Mouse (Mus musculus): ENCODE measurements around the gene Meox1. TPM values are rescaled to one million over a fixed set of nuclear protein-coding genes. Genes with fewer than 3 reads are reported as not detected.

Meox1 gene
- polyA plus RNA-seq, 1 experiment = 1.8 TPM

DNA sequence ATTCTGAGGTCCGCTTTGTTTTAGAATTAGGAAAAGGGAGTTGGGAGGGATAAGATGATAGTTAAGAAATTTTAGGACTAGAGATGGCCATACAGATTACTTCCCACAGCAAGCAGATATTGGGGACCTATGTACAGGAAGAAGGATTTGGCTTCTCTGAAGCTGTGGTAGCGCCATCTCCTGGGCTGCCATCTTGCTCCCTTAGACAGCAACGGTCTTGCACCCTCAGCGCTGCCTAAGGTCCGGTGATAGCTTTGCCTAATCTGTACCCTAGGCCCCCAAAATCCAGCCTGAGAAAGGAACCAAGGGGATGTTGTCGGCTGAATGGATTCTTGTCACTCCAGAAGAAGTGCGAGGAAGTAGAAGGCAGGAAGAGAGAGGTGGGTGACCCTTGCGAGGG is 19.4 kb upstream of the Meox1 start:
- no peaks in the 10 kb centered on the region for H3K27me3 ChIP-seq (ENCODE audit: control insufficient read depth, insufficient read depth, low read length)
- H3K4me1 ChIP-seq (ENCODE audit: control insufficient read depth, insufficient read depth, low read length) = no peaks in the 10 kb centered on the region
- no peak for DNase-seq
- no peak overlapping the region for H3K4me3 ChIP-seq (replicated peaks; ENCODE audit: insufficient read depth, low read depth, low read length)
- TF ChIP-seq CTCF (IDR thresholded peaks at IDR 0.05; ENCODE audit: borderline replicate concordance, insufficient read depth, low read depth, low read length) (no peak), POLR2A (IDR thresholded peaks at IDR 0.05; ENCODE audit: borderline replicate concordance, insufficient read depth, low read length) (no peak)
- no peak overlapping the region for H3K27ac ChIP-seq (ENCODE audit: insufficient read depth, low read length)
- WGBS = 72% methylated on average over 8 of the region's 8 CpGs

DNA sequence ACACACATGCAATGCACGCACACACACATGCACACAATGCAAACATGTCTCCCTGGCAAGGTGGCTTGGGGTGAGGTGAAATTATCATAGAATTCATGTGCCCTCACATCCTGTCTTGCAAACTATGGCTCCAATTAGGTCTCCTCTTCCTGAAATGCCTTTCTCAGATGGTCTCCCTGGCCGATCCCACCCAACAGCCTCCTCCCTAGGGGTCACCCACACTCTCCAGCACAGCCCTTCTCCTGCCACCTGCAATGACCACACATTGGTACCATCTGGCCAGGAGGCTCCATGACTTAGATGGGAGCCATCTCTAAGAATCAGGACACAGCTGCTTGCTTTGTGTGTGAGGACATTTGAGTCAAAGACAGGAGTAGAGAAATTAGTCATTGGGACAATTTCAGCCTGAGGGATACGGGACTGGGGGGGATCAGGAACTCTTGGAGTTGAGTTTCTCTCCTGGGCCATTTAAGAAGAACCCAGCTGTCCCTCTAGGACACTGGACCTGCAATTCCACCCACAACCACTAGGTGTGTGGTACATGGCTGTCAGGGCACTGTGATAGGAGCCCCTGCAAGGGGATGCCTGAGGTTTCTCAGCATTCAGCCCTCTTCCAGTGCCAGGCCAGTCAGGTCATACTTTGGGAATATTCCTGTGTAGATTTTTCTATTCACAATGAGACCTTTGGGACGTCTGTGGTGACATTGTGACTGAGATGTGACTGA is 17.8 kb upstream of the Meox1 start:
- TF ChIP-seq CTCF (IDR thresholded peaks at IDR 0.05; ENCODE audit: borderline replicate concordance, insufficient read depth, low read depth, low read length) = peak; percentile 54; the same call in 1 of the 2 replicates
- TF ChIP-seq POLR2A (IDR thresholded peaks at IDR 0.05; ENCODE audit: borderline replicate concordance, insufficient read depth, low read length) = no peak
- Histone ChIP-seq H3K4me1 (ENCODE audit: control insufficient read depth, insufficient read depth, low read length) (0 out of 2 replicates have a peak, but pooled peaks cover 3% of the 10 kb centered on the region), H3K4me3 (replicated peaks; ENCODE audit: insufficient read depth, low read depth, low read length) (no peak overlapping the region), H3K27ac (ENCODE audit: insufficient read depth, low read length) (no peak overlapping the region), H3K27me3 (ENCODE audit: control insufficient read depth, insufficient read depth, low read length) (no peaks in the 10 kb centered on the region)
- 92% methylated on average over 4 of the region's 4 CpGs for WGBS
- peak in 1 of 2 experiments; percentile 32 for DNase-seq

DNA sequence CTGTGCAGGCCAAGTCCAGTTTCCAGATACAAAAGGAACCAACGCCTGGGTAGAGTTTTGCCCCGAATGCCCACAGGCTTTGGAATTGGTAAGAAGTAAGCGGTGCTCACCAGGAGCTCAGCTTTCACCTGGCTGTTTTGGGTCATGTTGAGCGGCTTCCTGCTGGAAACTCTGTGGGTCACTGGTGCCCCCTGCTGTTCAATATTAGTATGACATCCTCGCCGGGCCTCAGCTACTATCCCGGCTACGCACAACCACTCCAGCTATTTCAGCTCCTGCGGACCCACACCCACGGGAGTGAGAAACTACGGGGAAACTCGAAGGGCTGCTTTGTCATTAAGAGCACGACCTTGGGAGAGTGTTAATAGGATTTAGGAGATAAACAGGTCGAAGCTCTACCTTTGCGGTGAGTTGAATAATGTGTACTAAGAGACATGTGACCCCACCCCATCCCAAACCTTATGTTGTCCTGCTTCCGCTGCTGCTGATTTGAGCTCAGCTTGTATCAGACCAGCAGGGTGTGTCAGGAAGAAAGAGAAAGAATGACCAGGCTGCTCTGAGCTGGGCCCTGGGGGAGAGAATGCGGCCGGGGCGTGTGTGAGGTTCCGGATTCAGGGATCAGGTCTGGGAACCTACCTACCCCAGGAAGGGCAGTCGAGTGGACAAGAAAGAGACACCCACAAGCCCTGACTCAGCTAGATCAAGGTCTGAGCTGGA is 16.2 kb upstream of the Meox1 start:
- H3K4me3 ChIP-seq (replicated peaks; ENCODE audit: insufficient read depth, low read depth, low read length) = no peak overlapping the region
- 28% methylated on average over 21 of the region's 21 CpGs for WGBS
- no peaks in the 10 kb centered on the region for H3K27me3 ChIP-seq (ENCODE audit: control insufficient read depth, insufficient read depth, low read length)
- 0 out of 2 replicates have a peak, but pooled peaks cover 3% of the 10 kb centered on the region for H3K4me1 ChIP-seq (ENCODE audit: control insufficient read depth, insufficient read depth, low read length)
- TF ChIP-seq CTCF (IDR thresholded peaks at IDR 0.05; ENCODE audit: borderline replicate concordance, insufficient read depth, low read depth, low read length) = peak; percentile 91
- TF ChIP-seq POLR2A (IDR thresholded peaks at IDR 0.05; ENCODE audit: borderline replicate concordance, insufficient read depth, low read length) = no peak
- no peak overlapping the region for H3K27ac ChIP-seq (ENCODE audit: insufficient read depth, low read length)
- peak; percentile 79 to 90 for DNase-seq

DNA sequence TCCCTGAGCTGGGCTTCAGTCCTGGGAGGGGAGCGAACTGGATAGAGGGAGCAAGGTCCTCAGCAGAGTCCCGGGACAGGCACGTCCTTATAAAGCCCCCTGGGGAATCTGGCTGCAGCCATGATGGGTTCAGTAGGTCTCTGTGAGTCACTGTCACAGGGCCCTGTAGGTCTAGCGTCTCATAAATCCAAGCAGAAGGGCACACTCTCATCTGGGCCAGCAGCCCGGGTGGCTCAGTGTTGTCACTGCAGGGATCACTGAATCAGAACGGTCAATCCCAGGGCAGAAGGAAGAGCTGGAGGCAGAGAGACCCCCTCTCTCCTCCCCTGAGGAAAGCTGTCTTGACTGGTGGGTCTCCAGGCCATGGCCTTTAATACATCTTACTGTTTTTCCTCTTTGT is 14.6 kb upstream of the Meox1 start:
- no peak for DNase-seq
- Histone ChIP-seq H3K27me3 (ENCODE audit: control insufficient read depth, insufficient read depth, low read length) (no peaks in the 10 kb centered on the region), H3K4me1 (ENCODE audit: control insufficient read depth, insufficient read depth, low read length) (0 out of 2 replicates have a peak, but pooled peaks cover 3% of the 10 kb centered on the region), H3K4me3 (replicated peaks; ENCODE audit: insufficient read depth, low read depth, low read length) (no peak overlapping the region), H3K27ac (ENCODE audit: insufficient read depth, low read length) (no peak overlapping the region)
- TF ChIP-seq POLR2A (IDR thresholded peaks at IDR 0.05; ENCODE audit: borderline replicate concordance, insufficient read depth, low read length) (no peak), CTCF (IDR thresholded peaks at IDR 0.05; ENCODE audit: borderline replicate concordance, insufficient read depth, low read depth, low read length) (no peak)
- 54% methylated on average over 6 of the region's 6 CpGs for WGBS

DNA sequence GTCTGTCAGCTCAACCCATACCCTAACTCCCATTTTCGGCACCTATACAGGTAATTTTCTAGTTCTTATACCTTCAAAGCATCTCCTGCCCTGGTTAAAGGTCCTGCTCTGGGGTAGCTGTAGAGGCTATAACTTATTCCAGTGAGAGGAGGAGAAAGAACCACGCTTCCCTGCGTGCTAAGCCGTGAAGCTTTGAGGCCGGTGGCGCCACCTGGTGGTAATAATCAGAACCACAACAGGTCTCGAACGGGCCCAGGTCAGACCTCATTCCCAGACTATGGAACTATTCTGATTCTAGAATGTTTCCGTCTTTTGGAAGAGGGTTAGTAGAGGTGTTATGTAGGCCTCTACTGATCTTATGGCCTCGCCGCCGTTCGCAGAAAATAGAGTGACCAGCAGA is 10.9 kb upstream of the Meox1 start:
- Histone ChIP-seq H3K4me1 (ENCODE audit: control insufficient read depth, insufficient read depth, low read length) (0 out of 2 replicates have a peak, but pooled peaks cover 3% of the 10 kb centered on the region), H3K27ac (ENCODE audit: insufficient read depth, low read length) (no peak overlapping the region), H3K4me3 (replicated peaks; ENCODE audit: insufficient read depth, low read depth, low read length) (no peak overlapping the region), H3K27me3 (ENCODE audit: control insufficient read depth, insufficient read depth, low read length) (no peaks in the 10 kb centered on the region)
- DNase-seq = peak; percentile 71 to 87
- TF ChIP-seq CTCF (IDR thresholded peaks at IDR 0.05; ENCODE audit: borderline replicate concordance, insufficient read depth, low read depth, low read length) = peak; percentile 93
- no peak for TF ChIP-seq POLR2A (IDR thresholded peaks at IDR 0.05; ENCODE audit: borderline replicate concordance, insufficient read depth, low read length)
- 22% methylated on average over 13 of the region's 13 CpGs for WGBS

DNA sequence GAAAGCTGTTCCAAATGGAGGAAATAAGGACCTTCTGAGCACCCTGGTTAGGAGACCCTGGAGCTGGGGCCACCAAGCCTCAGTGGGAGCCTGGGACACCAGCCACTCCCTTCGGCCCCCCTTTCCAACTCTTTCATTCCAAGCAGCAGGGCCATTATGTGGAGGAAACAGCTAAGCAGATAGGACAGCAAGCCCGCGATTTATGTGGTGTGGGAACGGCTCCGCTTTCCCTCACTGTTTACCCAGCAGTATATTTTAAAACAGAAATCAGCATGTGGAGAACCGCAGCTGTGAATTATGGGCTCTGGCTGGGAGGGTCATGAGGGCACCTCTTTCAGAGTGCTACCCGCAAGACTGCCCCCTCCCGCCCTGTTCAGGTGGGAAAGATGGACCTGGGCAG is 7.1 kb upstream of the Meox1 start:
- no peak for TF ChIP-seq POLR2A (IDR thresholded peaks at IDR 0.05; ENCODE audit: borderline replicate concordance, insufficient read depth, low read length)
- TF ChIP-seq CTCF (IDR thresholded peaks at IDR 0.05; ENCODE audit: borderline replicate concordance, insufficient read depth, low read depth, low read length) = no peak

DNA sequence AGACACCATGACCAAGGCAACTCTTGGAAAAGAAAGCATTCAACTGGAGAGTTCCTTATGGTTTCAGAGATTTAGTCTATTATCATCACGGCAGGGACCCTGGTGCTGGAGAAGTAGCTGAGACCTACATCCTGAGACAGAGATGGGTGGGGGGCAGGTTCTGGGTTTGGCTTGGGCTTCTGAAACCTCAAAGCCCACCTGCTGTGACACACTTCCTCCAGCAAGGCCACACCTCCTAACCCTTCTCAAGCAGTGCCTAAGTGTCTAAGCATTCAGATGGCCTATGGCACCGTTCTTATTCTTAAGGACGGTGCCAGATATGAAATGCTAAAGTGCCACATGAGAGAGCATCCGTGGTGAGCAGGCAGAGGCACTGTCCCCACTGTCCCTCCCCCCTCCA is 4.2 kb upstream of the Meox1 start:
- Histone ChIP-seq H3K27ac (ENCODE audit: insufficient read depth, low read length) (no peak overlapping the region), H3K4me3 (replicated peaks; ENCODE audit: insufficient read depth, low read depth, low read length) (no peak overlapping the region), H3K27me3 (ENCODE audit: control insufficient read depth, insufficient read depth, low read length) (no peaks in the 10 kb centered on the region), H3K4me1 (ENCODE audit: control insufficient read depth, insufficient read depth, low read length) (no peaks in the 10 kb centered on the region)
- no peak for DNase-seq
- WGBS = 85% methylated on average over 4 of the region's 4 CpGs
- TF ChIP-seq POLR2A (IDR thresholded peaks at IDR 0.05; ENCODE audit: borderline replicate concordance, insufficient read depth, low read length) = no peak
- no peak for TF ChIP-seq CTCF (IDR thresholded peaks at IDR 0.05; ENCODE audit: borderline replicate concordance, insufficient read depth, low read depth, low read length)

More for the DNA sequence above, 7.1 kb upstream of the Meox1 start:
- no peaks in the 10 kb centered on the region for H3K4me1 ChIP-seq (ENCODE audit: control insufficient read depth, insufficient read depth, low read length)
- H3K4me3 ChIP-seq (replicated peaks; ENCODE audit: insufficient read depth, low read depth, low read length) = no peak overlapping the region
- 86% methylated on average over 8 of the region's 8 CpGs for WGBS
- no peaks in the 10 kb centered on the region for H3K27me3 ChIP-seq (ENCODE audit: control insufficient read depth, insufficient read depth, low read length)
- DNase-seq = no peak
- H3K27ac ChIP-seq (ENCODE audit: insufficient read depth, low read length) = no peak overlapping the region
